Mouse (Mus musculus): Measurements from ENCODE around the gene Mapk1.

Gene Mapk1

DNA sequence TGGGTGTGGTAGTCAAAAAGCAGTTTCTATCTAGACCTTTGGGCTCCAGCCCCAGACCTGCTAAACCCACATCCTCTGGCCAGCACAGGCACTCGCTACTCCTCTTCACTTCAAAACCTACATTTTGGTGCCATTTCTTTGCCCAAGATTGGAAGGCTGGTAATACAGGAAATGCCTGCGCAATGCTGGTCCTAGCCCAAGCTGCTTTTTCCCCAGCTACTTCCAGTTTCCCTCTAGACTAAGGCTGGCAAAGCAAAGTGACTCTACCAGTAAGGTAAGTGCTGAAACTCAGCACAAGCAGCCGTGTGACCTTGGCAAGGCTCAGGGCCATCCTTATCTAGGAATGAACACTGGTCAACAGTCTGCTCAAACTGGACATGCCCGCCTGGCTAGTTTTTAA lies 102.5 kb downstream of the Mapk1 start:
- in situ Hi-C loops (cut with MboI, MseI) = no loop called here

DNA sequence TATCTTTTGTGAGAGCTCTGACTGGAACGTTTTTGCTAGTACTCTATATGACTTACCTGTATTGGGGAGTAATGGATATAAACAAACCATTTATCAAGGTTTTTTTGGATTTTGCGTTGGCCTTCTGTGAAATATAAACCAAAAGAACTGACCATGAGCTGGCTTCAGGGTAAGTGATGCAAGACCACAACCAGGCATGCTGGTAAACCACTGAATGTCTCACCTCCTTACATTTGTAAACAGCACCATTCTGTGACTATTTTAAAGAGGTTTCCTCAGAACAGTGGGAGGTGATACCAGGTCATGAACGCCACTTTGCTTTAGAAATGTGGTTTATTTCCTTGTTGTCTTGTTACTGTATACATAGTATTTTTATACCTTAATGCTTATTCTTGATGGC lies 103.1 kb downstream of the Mapk1 start:
- in situ Hi-C loops (cut with MboI, MseI) = no loop called here

DNA sequence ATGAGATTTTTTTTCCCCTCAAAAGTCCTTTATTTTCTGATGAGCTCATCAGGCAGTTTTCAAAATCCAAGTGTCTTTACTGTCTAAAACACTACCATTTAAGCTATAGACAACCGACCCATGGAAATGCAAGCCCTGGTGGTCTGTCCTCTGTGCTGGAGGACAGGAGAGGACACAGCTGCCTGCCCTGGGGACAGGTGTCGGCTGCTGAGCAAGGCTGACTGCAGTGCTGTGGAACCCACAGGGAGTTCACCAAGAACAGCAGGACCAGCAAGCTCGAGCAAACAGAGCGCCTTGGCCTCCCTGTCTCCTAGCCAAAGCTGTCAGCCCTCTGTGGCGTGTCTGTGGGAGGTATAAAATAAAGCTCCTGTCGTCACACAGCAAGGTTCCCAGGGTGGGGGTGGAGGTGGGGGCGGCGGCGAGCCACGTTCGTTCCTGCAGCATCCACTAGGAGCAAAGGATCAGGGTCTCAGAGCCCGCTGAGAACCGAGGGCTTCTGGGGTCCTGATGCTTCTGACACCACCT lies 103.5 kb downstream of the Mapk1 start:
- in situ Hi-C loops (cut with MboI, MseI) = no loop called here

DNA sequence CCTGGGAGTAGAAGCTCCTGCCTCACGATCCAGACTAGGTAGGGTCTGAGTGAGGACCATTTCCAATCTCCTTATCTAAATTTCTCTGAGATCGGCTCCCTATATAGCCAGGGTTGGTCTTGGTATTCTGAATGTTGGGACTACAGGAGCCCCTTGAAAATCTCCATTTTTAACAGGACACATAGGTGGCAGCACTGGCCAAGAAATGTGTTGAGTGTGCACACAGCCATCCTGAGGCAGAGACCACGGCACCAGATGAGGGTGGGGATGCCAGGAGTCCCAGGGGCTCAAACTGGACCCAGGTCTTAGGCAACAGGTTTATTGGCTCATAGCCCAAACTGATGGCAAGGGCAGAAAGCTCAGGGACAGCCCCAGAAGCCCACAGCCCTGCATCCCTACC lies 105.2 kb downstream of the Mapk1 start:
- in situ Hi-C loops (cut with MboI, MseI) = no loop called here

GRCm38 (mm10) chr16:17096938-17097337 lies 113.8 kb downstream of the Mapk1 start:
- in situ Hi-C loops (cut with MboI, MseI) = no loop called here

All from T-helper 1 cell (primary cell).